Mouse (Mus musculus) liver (tissue): Measurements from ENCODE around the gene Glt28d2.

ENCODE experiments used
- DNase-seq: peaks from one replicate; pipeline ENCODE4 v3.0.0-alpha.2; 2020; ENCODE audit warnings: mixed read lengths

Gene Glt28d2

DNA sequence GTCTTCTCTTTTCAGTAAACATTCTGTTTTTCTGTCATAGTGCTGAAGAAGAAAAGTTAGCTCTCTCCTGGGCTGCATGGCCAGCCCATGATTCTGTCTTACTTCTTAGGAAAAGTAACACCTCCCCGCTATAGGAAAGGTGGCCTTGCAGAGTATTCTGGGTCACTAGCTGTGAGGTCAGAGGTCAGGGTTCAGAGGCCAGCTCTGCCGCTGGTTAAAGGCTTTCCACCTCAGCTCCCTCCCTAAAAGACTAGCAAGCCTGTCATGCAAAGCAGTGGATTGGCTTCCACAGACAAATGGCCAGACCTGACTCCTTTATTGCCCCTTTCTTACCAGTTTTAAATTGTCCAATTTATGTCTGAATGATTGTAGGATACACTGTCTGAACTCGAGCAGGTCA, 23.3 kb downstream of the Glt28d2 start:
- DNase-seq = no peak

DNA sequence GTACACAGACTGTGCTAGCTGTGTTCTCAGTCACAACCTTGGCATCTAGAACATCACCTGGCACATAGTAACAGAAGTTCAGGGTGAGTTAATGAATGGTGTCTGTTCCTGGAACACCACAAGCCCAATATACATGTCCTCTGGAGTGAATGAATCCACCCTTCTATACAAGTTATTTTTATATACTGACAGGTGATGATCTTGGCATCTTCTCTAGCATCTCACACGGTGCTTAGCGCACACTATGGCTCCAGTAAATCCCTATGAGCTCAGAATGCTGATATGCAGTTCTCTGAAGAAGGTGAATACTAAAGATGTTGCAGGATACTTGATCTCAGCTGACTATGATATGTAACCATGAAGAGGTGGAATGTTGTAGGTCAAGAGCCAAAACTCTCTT, 24.4 kb downstream of the Glt28d2 start:
- no peak for DNase-seq

DNA sequence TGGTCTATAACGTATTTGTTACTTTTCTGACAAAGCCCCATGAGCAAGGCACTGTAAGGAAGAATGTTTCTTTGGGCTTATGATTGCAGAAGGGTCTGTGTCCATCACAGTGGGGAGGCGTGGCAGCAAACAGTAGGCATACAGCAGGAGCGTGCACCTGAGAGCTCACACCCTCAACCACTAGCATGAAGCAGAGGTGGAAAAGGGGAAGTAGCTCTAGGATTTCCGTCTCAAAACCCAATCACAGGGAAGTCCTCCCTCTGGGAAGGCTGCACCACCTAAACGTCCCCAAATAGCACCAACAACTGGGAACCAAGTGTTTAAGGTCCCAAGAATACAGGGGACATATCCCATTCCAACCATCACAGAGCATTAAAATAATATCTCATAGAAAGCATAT, 26.3 kb downstream of the Glt28d2 start:
- DNase-seq = no peak

DNA sequence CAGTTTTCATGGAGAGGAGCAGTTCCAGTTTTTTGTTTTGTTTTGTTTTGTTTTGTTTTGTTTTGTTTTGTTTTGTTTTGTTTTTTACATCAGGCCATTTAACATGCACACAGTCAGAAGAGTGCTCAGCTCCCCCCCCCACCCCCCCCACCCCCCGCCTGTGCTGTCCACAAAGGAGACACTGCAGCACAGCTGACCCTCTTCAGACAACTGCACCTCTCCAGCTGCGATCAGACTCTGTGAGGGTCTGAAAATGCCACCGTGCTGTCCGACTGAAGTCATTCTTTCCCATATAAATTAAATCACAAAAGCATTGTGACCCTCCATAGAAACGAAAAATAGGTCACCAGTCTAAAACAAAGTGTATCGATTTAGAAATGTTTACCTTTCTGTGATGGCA, 28.0 kb downstream of the Glt28d2 start:
- no peak for DNase-seq

DNA sequence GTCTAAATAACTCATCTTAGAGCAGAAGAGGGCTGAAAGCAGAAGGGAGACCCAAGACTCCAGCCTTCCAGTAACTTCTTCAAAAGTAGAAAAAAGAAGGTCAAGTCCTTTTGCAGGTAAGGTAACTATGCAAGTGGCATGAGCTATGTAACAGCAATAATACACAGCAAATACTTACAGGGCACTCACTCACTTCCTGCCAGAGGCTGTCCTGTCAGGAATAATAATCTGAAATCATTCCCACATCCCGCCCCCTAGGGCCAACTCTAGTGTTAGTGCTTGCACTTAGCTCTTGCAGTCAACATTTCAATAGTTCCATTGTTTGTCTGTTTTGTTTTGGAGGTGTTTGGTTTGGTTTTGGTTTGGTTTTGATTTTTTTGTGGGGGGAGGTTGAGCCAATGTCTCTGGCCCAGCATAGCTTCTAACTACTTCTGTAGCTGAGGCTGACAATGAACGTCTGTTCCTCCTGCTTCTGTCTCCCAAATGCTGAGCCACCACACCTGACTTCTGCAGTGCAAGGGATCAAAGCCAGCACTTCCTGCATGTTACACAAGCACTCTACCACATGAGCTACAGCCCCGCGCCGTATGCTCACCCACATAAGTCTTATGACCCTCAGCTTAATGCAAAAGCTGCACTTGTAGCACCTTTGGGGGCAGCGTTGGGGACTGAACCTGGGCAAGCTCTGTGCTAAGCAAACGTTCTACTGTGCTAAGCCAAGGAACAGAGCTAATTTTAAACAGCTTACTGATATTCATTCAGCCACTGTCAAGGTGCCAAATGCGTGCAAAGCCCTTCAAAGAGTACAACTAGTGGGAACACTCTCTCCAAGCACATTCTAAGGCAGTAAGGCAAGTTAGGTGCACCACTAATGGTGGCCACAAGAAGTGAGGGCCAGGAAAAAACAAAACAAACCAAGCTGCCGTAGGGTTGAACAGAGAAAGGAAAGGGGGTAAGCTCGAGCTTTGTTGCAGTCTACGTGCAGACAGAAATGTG, 28.9 kb downstream of the Glt28d2 start:
- no peak for DNase-seq

DNA sequence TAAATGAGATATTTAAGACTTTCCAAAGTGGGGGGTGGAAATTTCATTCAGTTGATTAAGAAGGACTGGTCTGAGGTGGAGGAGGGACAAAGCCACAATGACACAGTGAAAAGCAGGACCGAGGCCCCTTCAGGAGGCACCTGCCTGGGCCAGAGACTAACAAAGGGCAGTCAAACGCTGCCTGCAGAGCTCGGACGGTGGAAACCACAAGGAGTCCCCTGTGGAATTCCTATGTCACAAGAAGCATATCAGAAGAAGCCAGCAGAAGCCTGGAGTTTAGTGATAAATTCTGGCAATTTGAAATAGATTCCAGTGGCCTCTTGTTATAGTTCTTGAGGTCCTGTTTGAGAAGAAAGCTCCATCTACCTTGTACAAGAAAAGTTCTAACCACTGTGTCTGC, 30.2 kb downstream of the Glt28d2 start:
- DNase-seq = peak; percentile 54

DNA sequence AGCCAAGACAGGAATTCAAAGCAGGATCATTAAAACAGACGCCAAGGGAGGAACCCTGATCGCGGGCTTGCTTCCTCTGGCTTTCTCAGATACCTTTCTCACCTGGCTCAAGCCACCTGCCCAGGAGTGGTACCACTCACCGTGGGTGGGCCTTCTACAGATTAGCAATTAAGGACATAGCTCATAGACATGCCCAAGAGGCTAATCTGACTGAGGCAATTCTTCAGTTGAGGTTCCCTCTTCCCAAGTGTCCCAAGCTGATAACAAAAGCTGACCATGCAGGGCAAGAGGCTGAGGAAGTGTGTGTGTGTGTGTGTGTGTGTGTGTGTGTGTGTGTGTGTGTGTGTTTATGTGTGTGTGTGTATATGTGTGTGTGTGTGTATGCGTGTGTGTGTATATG, 31.4 kb downstream of the Glt28d2 start:
- DNase-seq = peak; percentile 44

DNA sequence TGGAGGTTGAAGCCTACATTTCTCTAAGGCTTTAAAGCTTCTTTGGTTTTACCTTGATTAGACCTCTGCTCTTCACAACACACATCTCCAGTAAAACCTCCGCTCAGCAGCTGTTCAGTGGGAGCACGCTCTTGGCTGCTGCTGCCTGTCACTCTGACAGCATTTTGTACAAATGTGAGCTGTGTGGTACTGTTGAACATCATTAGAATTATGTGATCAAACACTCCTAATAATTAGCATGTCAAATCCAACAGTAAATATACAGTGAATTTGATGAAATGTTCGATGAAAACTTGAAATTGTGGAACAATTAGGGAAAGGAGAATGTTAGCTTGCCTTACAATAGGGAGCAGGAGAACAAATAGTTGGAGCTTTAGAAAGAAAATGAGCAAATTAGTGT, 32.3 kb downstream of the Glt28d2 start:
- no peak for DNase-seq

DNA sequence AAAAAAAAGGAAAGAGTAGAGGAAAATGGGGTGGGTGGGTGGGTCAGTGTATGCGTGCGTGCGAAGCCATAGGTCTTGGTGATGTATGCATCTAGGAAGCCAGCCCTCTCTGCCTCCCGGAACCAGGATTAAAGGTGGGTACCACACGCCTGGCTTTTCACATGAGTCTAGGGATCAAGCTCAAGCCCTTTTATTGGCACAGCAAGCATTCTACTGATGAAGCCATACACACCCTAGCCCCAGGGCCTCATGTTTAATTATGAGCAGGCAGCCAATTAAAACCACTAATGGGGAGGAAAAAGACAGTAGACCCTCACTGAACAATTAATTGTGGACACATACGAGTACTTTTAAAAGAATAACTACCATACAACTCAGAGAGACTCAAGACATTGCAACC, 33.2 kb downstream of the Glt28d2 start:
- DNase-seq = no peak

DNA sequence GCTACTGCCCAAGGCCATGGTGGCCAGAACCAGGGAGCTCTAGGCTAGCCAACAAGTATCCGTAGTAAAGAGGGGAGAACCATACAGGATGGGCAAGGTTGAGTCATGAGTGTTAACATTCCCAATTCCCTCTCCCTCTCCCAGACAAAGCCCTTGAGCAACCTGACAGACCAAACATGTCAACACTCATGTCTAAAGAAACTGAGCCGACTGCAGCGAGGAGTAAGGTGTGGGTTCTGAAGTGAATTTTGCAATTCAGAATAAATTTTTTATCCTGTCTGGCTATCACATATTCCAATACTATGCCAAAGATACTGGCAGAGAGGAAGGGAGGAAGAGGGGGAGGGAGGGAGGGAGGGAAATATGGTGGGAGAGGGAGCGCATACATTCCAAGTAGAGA, 33.6 kb downstream of the Glt28d2 start:
- DNase-seq = no peak

DNA sequence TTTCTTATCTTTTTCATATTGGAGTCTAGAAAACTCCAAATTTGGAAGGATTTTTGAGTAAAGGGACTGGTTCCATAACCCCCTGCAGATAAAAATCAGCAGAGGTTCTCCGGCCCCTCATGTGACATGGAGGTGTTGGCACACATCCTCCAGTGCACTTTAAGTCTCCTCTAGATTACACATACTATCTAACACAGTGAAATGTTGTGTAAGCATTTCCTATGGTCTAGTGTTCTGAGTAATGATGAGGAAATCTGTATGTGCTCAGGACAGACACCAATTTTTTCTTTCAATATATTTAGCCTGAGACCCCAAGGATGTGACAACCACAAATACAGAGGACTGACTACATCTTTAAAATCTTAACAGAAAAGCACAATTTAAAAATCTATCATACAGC, 37.2 kb downstream of the Glt28d2 start:
- DNase-seq = no peak

DNA sequence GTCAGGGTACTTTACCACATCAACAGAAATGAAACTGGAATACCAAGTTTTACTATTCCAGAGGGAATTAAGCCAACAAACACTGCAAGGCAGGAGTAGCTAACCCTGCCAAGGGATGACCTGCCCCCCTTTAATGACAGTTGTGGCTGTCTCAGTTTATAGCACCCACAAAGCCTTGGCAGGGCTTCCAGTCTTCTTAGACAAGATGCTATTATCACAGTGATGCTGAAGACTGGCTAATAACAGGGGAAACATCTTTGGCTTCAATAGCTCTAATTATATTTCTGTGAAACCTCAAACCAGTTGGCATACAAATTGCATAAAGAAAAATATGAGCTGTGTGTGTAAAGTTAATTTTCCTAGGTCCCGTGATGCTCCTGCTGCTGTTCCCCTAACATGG, 41.0 kb downstream of the Glt28d2 start:
- no peak for DNase-seq

DNA sequence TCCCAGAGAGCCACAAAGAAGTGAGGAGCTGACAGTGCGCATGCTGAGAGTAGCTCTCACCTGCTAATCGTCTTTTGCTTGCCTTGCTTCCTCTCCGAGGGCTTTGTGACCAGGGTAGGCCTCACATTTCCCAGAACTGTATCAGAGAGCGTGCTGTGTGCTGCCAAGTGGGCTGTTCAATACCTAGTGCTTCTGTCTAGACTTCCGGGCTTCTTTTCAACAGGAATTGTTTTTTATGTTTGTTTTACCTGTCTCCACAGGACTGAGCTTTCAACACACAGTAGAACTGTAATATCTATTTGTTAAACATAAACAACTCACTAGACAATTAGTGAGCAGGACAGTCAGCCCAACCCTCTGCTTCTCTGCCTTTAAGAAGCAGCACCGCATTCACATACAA, 42.0 kb downstream of the Glt28d2 start:
- no peak for DNase-seq

DNA sequence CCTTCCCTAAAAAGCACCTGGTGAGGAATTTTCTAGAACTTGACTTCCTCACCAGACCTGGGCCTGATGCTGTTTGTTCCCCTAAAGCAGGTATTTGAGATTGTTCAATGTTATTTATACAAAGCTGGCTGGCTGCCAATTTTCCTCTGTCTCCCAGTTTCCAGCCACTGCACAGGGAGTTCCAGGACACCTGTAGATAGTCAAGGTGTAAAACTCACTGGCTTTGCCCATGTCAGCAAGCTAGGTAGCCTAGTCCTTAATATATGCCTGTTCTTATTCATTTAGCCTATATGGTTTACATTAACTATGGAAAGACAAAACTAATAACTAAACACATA, 44.5 kb downstream of the Glt28d2 start:
- no peak for DNase-seq

DNA sequence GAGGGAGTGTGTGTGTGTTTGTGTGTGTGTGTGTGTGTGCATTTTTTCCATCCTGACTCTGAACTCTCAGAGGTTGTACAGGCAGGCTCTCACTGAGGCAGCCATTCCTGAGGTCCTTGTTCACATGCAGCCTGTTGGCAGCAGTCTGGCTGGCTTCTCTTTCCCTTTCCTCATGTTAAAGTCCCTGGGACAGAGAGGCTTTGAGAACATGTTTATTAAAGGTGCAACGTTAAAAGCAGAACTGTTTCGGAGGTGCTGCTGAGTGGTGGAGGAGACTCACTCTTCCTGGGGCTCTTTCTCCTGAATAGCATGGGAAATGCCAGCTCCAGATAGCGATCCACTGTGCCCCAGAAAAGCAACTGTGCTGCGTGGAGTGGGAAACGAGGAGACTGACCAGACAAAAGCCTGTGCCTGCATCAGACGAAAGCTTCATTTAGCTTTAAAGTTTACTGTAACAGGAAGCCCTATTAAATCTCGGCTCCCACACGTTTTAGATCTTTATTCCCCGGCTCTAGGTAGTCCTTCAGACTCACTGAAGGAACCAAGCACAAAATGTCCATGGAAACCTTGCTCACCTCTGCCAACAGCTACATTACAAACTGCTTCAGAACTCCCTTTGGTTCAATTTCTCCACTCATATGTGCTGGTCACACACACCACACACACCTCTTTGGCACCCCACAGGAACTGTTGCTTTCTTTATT, 45.0 kb downstream of the Glt28d2 start:
- no peak for DNase-seq

DNA sequence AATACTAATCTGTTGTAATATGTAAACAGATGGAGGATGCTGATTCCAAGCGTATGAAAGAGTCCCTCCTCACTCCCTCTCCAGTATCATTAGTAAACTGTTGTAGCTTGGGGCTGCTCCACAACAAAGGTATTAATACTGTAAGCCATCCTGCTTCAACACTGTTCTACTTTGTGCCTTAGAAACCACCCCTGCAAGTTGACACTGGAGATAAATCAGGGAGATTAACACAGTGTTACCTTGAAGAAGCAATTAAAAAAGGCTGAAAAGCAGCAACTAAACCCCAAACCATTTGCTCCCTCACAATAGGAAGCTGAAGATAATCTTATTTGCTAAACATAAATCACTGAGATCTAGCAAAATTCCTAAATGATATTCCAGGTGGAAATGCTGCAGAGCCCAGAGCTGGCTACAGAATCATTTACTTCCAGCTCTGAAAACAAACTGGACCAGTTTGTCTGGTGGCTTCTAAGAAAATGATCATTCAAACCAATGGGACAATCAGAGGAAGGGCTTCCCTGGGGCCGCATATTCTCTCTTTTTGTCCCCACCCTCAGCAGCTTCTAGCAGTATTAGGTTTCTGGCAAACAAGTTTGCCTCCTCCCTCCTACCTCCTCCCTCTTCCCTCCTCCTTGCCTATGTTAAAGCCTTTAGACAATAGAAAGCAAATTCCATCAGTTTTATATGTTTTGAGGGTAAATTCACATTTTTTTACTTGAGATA, 45.7 kb downstream of the Glt28d2 start:
- no peak for DNase-seq

DNA sequence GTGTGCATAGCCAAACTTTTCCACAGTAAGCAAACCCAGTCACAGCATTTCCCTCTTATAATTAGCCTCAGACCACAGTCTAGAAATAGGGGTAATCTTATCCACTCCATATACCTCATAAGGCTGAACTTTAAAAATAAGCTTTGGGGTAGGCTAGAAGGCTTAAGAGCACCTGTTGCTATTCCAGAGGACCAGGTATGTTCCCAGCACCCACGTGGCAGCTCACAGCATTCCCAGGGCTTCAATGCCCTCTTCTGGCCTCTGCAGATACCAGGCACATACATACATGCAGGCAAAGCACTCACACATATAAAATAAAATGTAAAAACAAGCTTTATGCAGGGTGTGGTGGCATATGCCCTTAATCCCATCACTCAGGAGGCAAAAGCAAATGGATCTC, 53.7 kb downstream of the Glt28d2 start:
- no peak for DNase-seq

DNA sequence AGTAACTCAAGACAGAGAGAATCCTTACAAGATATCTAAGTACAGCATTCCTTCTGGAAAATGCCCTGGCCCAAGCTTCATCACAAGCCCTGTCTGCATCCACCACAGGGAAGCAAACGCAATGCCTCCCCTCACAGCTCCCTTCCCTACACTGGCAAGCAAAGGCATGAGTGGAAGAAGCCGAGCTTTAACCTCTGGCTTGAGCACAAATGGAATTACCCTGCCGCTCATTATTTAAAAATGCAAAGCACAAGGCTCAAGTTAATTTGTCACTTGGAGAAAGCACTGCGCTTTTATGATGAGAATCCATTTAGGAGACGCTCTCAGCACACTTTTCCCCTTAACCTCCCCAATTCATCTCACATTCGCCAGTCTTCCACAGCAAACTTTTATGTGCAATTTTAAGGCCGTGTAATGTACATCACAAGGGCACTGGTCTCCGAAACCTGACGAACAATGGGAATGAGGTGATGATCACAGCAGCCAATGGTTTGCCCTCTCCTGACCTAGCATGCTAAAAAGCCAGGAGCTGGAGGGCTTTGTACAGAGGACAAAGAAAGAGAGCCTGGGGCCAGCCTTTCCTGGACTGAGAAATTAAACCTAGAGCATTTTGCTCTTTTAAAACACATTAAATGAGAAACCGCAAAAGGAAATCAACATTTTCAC, 54.7 kb downstream of the Glt28d2 start:
- no peak for DNase-seq

DNA sequence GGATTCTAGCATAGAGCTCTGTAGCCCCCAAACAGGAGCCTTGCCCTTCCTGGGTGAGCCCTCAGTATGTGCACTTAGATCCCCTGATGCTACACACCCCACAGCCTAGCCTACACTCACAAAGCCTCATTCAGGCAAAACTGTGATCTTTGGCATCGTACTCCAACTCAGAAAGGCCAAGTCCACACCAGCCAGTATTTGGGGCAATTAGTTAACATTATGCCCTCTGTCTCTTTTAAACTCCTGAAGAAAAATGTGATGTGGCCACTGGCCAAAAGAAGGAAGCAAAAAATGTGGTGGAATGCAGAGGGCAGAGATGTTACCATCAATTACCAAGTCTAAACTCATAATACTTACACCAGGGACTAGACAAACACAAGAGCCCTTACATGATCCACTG, 55.5 kb downstream of the Glt28d2 start:
- no peak for DNase-seq

DNA sequence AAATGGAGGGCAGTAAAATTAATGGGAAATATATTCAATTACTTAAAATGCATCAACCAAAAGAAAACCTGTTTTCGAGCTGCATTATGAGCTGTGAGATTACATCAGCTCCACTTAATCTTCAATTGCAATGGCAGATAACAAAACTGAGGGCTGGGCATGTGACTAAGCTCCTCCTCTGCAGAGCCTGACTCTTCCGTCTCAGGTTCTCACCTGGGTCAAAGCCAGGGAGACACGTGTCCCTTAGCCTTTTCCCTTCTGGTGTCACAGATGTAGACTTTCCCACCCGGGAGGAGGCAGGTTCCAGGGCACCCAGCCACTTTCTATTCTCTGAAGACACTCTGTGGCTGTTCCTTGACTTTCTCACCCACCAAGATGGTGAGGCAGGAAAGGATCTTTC, 58.3 kb downstream of the Glt28d2 start:
- DNase-seq = no peak

DNA sequence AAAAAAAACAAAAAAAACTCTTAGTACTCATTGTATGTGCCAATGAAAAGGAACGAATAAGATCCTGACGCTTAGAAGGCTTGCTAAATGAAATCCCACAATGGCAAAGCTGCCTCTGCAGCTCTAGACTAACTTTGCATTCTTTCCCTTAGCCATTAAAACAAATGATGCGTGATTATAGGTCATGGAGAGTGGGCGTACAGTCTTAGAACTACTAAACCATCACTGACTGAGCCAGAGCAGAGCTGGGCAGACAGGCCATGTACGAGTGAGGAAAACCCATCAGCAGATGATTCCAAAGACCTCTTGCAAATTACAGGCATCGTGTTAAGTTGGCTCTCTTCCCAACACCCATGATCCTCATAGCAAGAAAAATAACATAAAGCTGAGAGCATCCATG, 59.5 kb downstream of the Glt28d2 start:
- DNase-seq = no peak

DNA sequence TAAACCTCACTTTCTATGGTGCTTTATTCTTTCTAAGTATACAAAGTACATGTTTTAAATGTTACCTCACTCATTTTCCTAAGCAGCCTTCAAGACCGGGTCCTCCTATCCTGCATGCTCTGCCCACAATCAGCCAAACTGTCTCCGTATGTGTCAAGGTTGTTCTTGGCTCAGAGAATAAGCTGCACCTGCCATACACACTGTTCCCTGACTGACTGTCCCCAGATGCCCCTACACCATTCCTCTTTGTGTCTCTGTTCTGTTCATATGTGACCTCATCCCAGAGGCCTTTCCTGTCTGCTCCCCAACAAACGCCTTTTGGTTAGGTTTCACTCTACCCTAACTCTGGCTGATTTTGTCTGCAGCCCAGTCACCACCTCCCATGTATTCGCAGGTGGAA, 60.0 kb downstream of the Glt28d2 start:
- no peak for DNase-seq
